Mouse (Mus musculus): ENCODE results near the gene Slc9a3r1.

GRCm38 (mm10) chr11:115219263-115219662 lies 56.1 kb downstream of the Slc9a3r1 start:
- TF ChIP-seq CTCF (IDR thresholded peaks at IDR 0.05) (no peak), EP300 (IDR thresholded peaks at IDR 0.05) (peak; percentile 87)

All from lung, postnatal 0 days (tissue).